Mouse (Mus musculus) spleen, postnatal 0 days (tissue): ENCODE data around the gene Olfr17. TPM values are rescaled to one million over a fixed set of nuclear protein-coding genes. Genes with fewer than 3 reads are reported as not detected.

Experiments
- polyA plus RNA-seq: library from polyadenylated mRNA; unstranded; fragments of >200 nt; fragmentation: Nextera tagmentation; extraction: Ambion mirVana; gene quantifications from 2 replicates; pipeline ENCODE4 v1.2.1, GENCODE M21; 2015

Olfr17 gene
- not detected in 2 replicates for polyA plus RNA-seq

GRCm38 (mm10) chr7:107092920-107093319 lies at the start of gene Olfr17:
Gene Olfr17 (plus strand): TSS chr7:107093220.

GRCm38 (mm10) chr7:107070681-107071080 lies 22.3 kb upstream of the Olfr17 start, which contains the start of gene Olfr714:
Gene Olfr714 (plus strand): TSS chr7:107070981.

GRCm38 (mm10) chr7:107110269-107110668 lies 17.2 kb downstream of the Olfr17 start, which contains the start of gene Olfr715b:
Gene Olfr715b (minus strand): TSS chr7:107110369.

GRCm38 (mm10) chr7:107130983-107131382 lies 38.0 kb downstream of the Olfr17 start, which contains the start of gene Olfr715:
Gene Olfr715 (minus strand): TSS chr7:107131083.

GRCm38 (mm10) chr7:107138027-107138426 lies 45.0 kb downstream of the Olfr17 start, which contains the start of gene Olfr716:
Gene Olfr716 (plus strand): TSS chr7:107138327.

Other genes with a start within 250 kb of the Olfr17 start
- not detected in 2 replicates for gene Olfr703, start 249.9 kb upstream of the Olfr17 start, polyA plus RNA-seq
- not detected in 2 replicates for gene Olfr704, start 230.0 kb upstream of the Olfr17 start, polyA plus RNA-seq
- not detected in 2 replicates for gene Olfr705, start 216.3 kb upstream of the Olfr17 start, polyA plus RNA-seq
- gene Olfr706, start 205.1 kb upstream of the Olfr17 start, polyA plus RNA-seq, result not detected in 2 replicates
- gene Olfr707, start 192.0 kb upstream of the Olfr17 start, polyA plus RNA-seq, result not detected in 2 replicates
- not detected in 2 replicates for gene Olfr1532-ps1, start 185.2 kb upstream of the Olfr17 start, polyA plus RNA-seq
- gene Olfr709-ps1, start 161.0 kb upstream of the Olfr17 start, polyA plus RNA-seq, result not detected in 2 replicates
- gene Olfr710, start 144.9 kb upstream of the Olfr17 start, polyA plus RNA-seq, result not detected in 2 replicates
- gene Olfr6, start 129.3 kb upstream of the Olfr17 start, polyA plus RNA-seq, result not detected in 2 replicates
- gene Olfr711, start 117.8 kb upstream of the Olfr17 start, polyA plus RNA-seq, result not detected in 2 replicates
- gene Olfr2, start 87.1 kb upstream of the Olfr17 start, polyA plus RNA-seq, result not detected in 2 replicates
- gene Olfr713, start 62.0 kb upstream of the Olfr17 start, polyA plus RNA-seq, result not detected in 2 replicates
- gene Olfr714, start 22.2 kb upstream of the Olfr17 start, polyA plus RNA-seq, result not detected in 2 replicates
- gene Olfr715b, start 17.1 kb downstream of the Olfr17 start, polyA plus RNA-seq, result not detected in 2 replicates
- not detected in 2 replicates for gene Olfr715, start 37.9 kb downstream of the Olfr17 start, polyA plus RNA-seq
- not detected in 2 replicates for gene Olfr716, start 45.1 kb downstream of the Olfr17 start, polyA plus RNA-seq
- gene Nlrp14, start 73.8 kb downstream of the Olfr17 start, polyA plus RNA-seq, result not detected in 2 replicates
- gene Rbmxl2, start 116.2 kb downstream of the Olfr17 start, polyA plus RNA-seq, result not detected in 2 replicates